7 mouse cellular contexts compared by ENCODE assay signal in genomic region chr5:151142671-151143601, GRCm38 (mm10).
A peak's percentile ranks its signal among the peaks of the same experiment; 100 is the strongest.
DNase-seq lines count a peak whose midpoint lies in the region; ATAC-seq and TF ChIP-seq lines count a peak whose summit lies in the region.

No protein-coding gene starts in this region.

- peak overlapping the region; percentile 31 for H3K27ac ChIP-seq in forebrain, embryonic 16.5 days (ENCODE audit: low read length)
- H3K27ac ChIP-seq in hindbrain, embryonic 12.5 days, result peak overlapping the region; percentile 85
- H3K27ac ChIP-seq in liver, embryonic 14.5 days, result no peak overlapping the region; the same call in 1 of the 2 replicates
- peak overlapping the region; percentile 86 for H3K27ac ChIP-seq in neural tube, embryonic 13.5 days (replicated peaks)

- 4% methylated on average over 11 of the region's 11 CpGs for WGBS in forebrain, embryonic 16.5 days
- 9% methylated on average over 11 of the region's 11 CpGs for WGBS in hindbrain, embryonic 12.5 days
- 41% methylated on average over 11 of the region's 11 CpGs for WGBS in liver, embryonic 14.5 days (ENCODE audit: insufficient replicate concordance)
- WGBS in neural tube, embryonic 13.5 days, result 7% methylated on average over 11 of the region's 11 CpGs

- peak; percentile 81 for DNase-seq in NIH3T3 (ENCODE audit: low read depth)
- DNase-seq in adrenal gland, postnatal 36 days, result peak; percentile 36 to 46
- DNase-seq in liver, embryonic 14.5 days (ENCODE audit: low read depth in 3 of 3, low spot score in 3 of 3), result no peak
- no peak for DNase-seq in left cerebral cortex, postnatal 25 days (ENCODE audit: low spot score in 2 of 2)

- no peaks in the 10 kb centered on the region for H3K9me3 ChIP-seq in forebrain, embryonic 16.5 days (ENCODE audit: control insufficient read depth, low read length)
- no peaks in the 10 kb centered on the region for H3K9me3 ChIP-seq in hindbrain, embryonic 12.5 days (replicated peaks)
- no peaks in the 10 kb centered on the region for H3K9me3 ChIP-seq in liver, embryonic 14.5 days (ENCODE audit: control insufficient read depth, low read length)
- H3K9me3 ChIP-seq in neural tube, embryonic 13.5 days, result no peaks in the 10 kb centered on the region

- intact Hi-C loops in left cerebral cortex, postnatal 25 days (cut with DNase I), result loop anchor here (2.0 to 5.0 kb wide), 2 partner anchors 89 to 226 kb away; partner anchors contain the start of gene Stard13

- no peak for TF ChIP-seq CTCF in liver, embryonic 14.5 days (IDR thresholded peaks at IDR 0.05; ENCODE audit: low read depth)

- no peaks in the 10 kb centered on the region for H3K27me3 ChIP-seq in forebrain, embryonic 16.5 days (replicated peaks; ENCODE audit: control insufficient read depth, insufficient read depth, low read length)
- no peaks in the 10 kb centered on the region for H3K27me3 ChIP-seq in hindbrain, embryonic 12.5 days
- no peaks in the 10 kb centered on the region for H3K27me3 ChIP-seq in liver, embryonic 14.5 days (ENCODE audit: control insufficient read depth, insufficient read depth, low read length)
- H3K27me3 ChIP-seq in neural tube, embryonic 13.5 days, result no peaks in the 10 kb centered on the region

- H3K9ac ChIP-seq in forebrain, embryonic 16.5 days (replicated peaks; ENCODE audit: low read depth, low read length), result peak overlapping the region; percentile 20; the same call in 1 of the 2 replicates
- H3K9ac ChIP-seq in hindbrain, embryonic 12.5 days, result no peak overlapping the region
- no peak overlapping the region for H3K9ac ChIP-seq in liver, embryonic 14.5 days (replicated peaks)
- peak overlapping the region; percentile 1; the same call in 1 of the 2 replicates for H3K9ac ChIP-seq in neural tube, embryonic 13.5 days

- TF ChIP-seq EP300 in liver, embryonic 14.5 days (IDR thresholded peaks at IDR 0.05; ENCODE audit: low read depth), result no peak

- peak; percentile 74 for ATAC-seq in forebrain, embryonic 16.5 days
- peak; percentile 72 for ATAC-seq in hindbrain, embryonic 12.5 days (ENCODE audit: low FRiP score)
- ATAC-seq in liver, embryonic 14.5 days (ENCODE audit: insufficient read depth), result peak; percentile 15; the same call in 1 of the 2 replicates
- peak; percentile 82 for ATAC-seq in neural tube, embryonic 13.5 days (ENCODE audit: low read depth)

- H3K4me2 ChIP-seq in forebrain, embryonic 16.5 days (ENCODE audit: low read length), result no peak overlapping the region
- H3K4me2 ChIP-seq in hindbrain, embryonic 12.5 days (replicated peaks), result no peak overlapping the region
- H3K4me2 ChIP-seq in liver, embryonic 14.5 days (ENCODE audit: low read depth), result no peak overlapping the region
- peak overlapping the region; percentile 6; the same call in 1 of the 2 replicates for H3K4me2 ChIP-seq in neural tube, embryonic 13.5 days

- H3K36me3 ChIP-seq in forebrain, embryonic 16.5 days (ENCODE audit: control insufficient read depth, insufficient read depth), result no peaks in the 10 kb centered on the region
- H3K36me3 ChIP-seq in hindbrain, embryonic 12.5 days, result no peaks in the 10 kb centered on the region
- H3K36me3 ChIP-seq in liver, embryonic 14.5 days (replicated peaks; ENCODE audit: control insufficient read depth, insufficient read depth, low read depth), result no peaks in the 10 kb centered on the region
- H3K36me3 ChIP-seq in neural tube, embryonic 13.5 days, result no peaks in the 10 kb centered on the region

- peaks cover 16% of the 10 kb centered on the region for H3K4me1 ChIP-seq in forebrain, embryonic 16.5 days (replicated peaks; ENCODE audit: control insufficient read depth, insufficient read depth, low read length)
- peaks cover 17% of the 10 kb centered on the region for H3K4me1 ChIP-seq in hindbrain, embryonic 12.5 days
- H3K4me1 ChIP-seq in liver, embryonic 14.5 days (replicated peaks; ENCODE audit: control insufficient read depth in 2 of 2, insufficient read depth in 2 of 2, low read length in 1 of 2), result peaks cover 0 to 4% of the 10 kb centered on the region in 2 experiments; a peak in 2 of 4 replicates
- H3K4me1 ChIP-seq in neural tube, embryonic 13.5 days (replicated peaks), result peaks cover 33% of the 10 kb centered on the region

- H3K4me3 ChIP-seq in forebrain, embryonic 16.5 days (replicated peaks; ENCODE audit: low read length), result no peak overlapping the region
- no peak overlapping the region for H3K4me3 ChIP-seq in hindbrain, embryonic 12.5 days
- no peak overlapping the region for H3K4me3 ChIP-seq in liver, embryonic 14.5 days (ENCODE audit: insufficient read depth in 1 of 2, low read depth in 2 of 2, low read length in 2 of 2)
- no peak overlapping the region for H3K4me3 ChIP-seq in neural tube, embryonic 13.5 days

Comparison
In these comparisons a context has a peak if more than half of its experiments do, and no peak if none do; other contexts are left out.
1. DNase-seq: peak in NIH3T3 (single experiment) and adrenal gland, postnatal 36 days (2 of 2); none in liver, embryonic 14.5 days (0 of 3) and left cerebral cortex, postnatal 25 days (0 of 2).
2. ATAC-seq: peak in every context shown above with its lines; median percentile 82 in neural tube, embryonic 13.5 days; 74 in forebrain, embryonic 16.5 days; 72 in hindbrain, embryonic 12.5 days; 15 in liver, embryonic 14.5 days.
3. H3K9ac ChIP-seq: peak in forebrain, embryonic 16.5 days (single experiment) and neural tube, embryonic 13.5 days (single experiment); none in hindbrain, embryonic 12.5 days (single experiment) and liver, embryonic 14.5 days (single experiment).